Mouse (Mus musculus) midbrain, embryonic 16.5 days (tissue): ENCODE data around the gene Olfr152. TPM values are rescaled to one million over a fixed set of nuclear protein-coding genes. Genes with fewer than 3 reads are reported as not detected.

Source experiments
- polyA plus RNA-seq: library from polyadenylated mRNA; unstranded; fragments of >200 nt; fragmentation: Nextera tagmentation; extraction: Ambion mirVana; gene quantifications from 2 replicates; pipeline ENCODE4 v1.2.1, GENCODE M21; 2015

Gene Olfr152
- polyA plus RNA-seq, 1 experiment from 2014 or later: not detected

Other genes starting within 250 kb of the Olfr152 start
- not detected in 2 replicates for gene Olfr153, start 247.7 kb upstream of the Olfr152 start, polyA plus RNA-seq
- gene Olfr1128, start 233.9 kb upstream of the Olfr152 start, polyA plus RNA-seq: not detected in 2 replicates
- not detected in 2 replicates for gene Olfr1129, start 205.6 kb upstream of the Olfr152 start, polyA plus RNA-seq
- gene Olfr1130, start 173.3 kb upstream of the Olfr152 start, polyA plus RNA-seq: not detected in 2 replicates
- gene Olfr1131, start 152.4 kb upstream of the Olfr152 start, polyA plus RNA-seq: not detected in 2 replicates
- gene Olfr1132, start 141.9 kb upstream of the Olfr152 start, polyA plus RNA-seq: not detected in 2 replicates
- gene Olfr1133, start 132.1 kb upstream of the Olfr152 start, polyA plus RNA-seq: not detected in 2 replicates
- not detected in 2 replicates for gene Olfr1134, start 121.0 kb upstream of the Olfr152 start, polyA plus RNA-seq
- gene Olfr1135, start 105.8 kb upstream of the Olfr152 start, polyA plus RNA-seq: not detected in 2 replicates
- not detected in 2 replicates for gene Olfr1136, start 85.5 kb upstream of the Olfr152 start, polyA plus RNA-seq
- not detected in 2 replicates for gene Olfr1137, start 66.3 kb upstream of the Olfr152 start, polyA plus RNA-seq
- not detected in 2 replicates for gene Olfr1138, start 39.5 kb upstream of the Olfr152 start, polyA plus RNA-seq
- not detected in 2 replicates for gene Olfr1140, start 35.7 kb upstream of the Olfr152 start, polyA plus RNA-seq
- not detected in 2 replicates for gene Olfr1141, start 25.5 kb upstream of the Olfr152 start, polyA plus RNA-seq
- not detected in 2 replicates for gene Olfr1143, start 21.1 kb downstream of the Olfr152 start, polyA plus RNA-seq
- not detected in 2 replicates for gene Olfr1145, start 30.3 kb downstream of the Olfr152 start, polyA plus RNA-seq
- not detected in 2 replicates for gene Olfr1148, start 51.0 kb downstream of the Olfr152 start, polyA plus RNA-seq
- gene Olfr1150-ps1, start 64.5 kb downstream of the Olfr152 start, polyA plus RNA-seq: not detected in 2 replicates
- not detected in 2 replicates for gene Olfr1151, start 76.4 kb downstream of the Olfr152 start, polyA plus RNA-seq
- gene Olfr1152, start 87.0 kb downstream of the Olfr152 start, polyA plus RNA-seq: not detected in 2 replicates
- not detected in 2 replicates for gene Olfr1153, start 115.5 kb downstream of the Olfr152 start, polyA plus RNA-seq
- gene Olfr1154, start 125.7 kb downstream of the Olfr152 start, polyA plus RNA-seq: not detected in 2 replicates
- gene Olfr1155, start 165.7 kb downstream of the Olfr152 start, polyA plus RNA-seq: not detected in 2 replicates
- not detected in 2 replicates for gene Olfr1156, start 173.6 kb downstream of the Olfr152 start, polyA plus RNA-seq
- gene Olfr1157, start 188.8 kb downstream of the Olfr152 start, polyA plus RNA-seq: not detected in 2 replicates
- gene Olfr74, start 195.2 kb downstream of the Olfr152 start, polyA plus RNA-seq: not detected in 2 replicates
- not detected in 2 replicates for gene Olfr1158, start 210.6 kb downstream of the Olfr152 start, polyA plus RNA-seq
- not detected in 2 replicates for gene Olfr1160, start 228.8 kb downstream of the Olfr152 start, polyA plus RNA-seq
- not detected in 2 replicates for gene Olfr1161, start 243.3 kb downstream of the Olfr152 start, polyA plus RNA-seq